Mouse (Mus musculus) layer of hippocampus, postnatal 36 days (tissue): Measurements from ENCODE around the gene Ncapg2. TPM values are rescaled to one million over a fixed set of nuclear protein-coding genes. Genes with fewer than 3 reads are reported as not detected.

Experiments used
- DNase-seq, 2 experiments: peaks; one replicate each; pipeline ENCODE4 v3.0.0; 2022
- total RNA-seq, 2 experiments: library from RNA; stranded (reverse); gene quantifications; 2 replicates each; pipeline ENCODE4 v1.2.3; 2021

The Ncapg2 gene
- total RNA-seq, 2 experiments from 2014 or later: 4.8 to 5.6 TPM

- DNase-seq: no peak
These were observed 44.3 kb downstream of the Ncapg2 start for GRCm38 (mm10) chr12:116449536-116449935.

- DNase-seq: no peak
These were observed 55.3 kb downstream of the Ncapg2 start for GRCm38 (mm10) chr12:116460379-116461065.

DNA sequence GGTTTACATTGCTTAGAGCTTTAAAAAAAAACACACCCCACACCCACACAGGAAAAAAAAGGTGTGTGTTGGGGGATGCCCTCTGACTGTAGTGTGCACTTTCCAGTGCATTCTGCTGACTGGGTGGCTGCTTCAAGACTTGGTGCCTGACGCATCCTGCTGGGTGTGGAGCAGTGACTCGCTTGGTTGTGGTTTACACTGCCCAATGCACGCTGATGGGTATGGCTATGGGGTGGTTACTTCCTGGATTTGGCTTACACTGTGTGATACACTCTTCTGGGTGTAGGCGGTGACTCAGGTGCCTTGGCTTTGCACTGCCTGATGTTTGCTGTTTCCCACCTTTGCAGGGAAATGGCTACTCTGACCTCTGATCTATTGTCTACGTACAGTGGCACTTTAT, 61.8 kb downstream of the Ncapg2 start:
- no peak for DNase-seq

GRCm38 (mm10) chr12:116468348-116468747, 63.1 kb downstream of the Ncapg2 start:
- no peak for DNase-seq

- DNase-seq: no peak
These were observed 63.9 kb downstream of the Ncapg2 start for GRCm38 (mm10) chr12:116469096-116469495.

GRCm38 (mm10) chr12:116473264-116473663, 68.1 kb downstream of the Ncapg2 start:
- no peak for DNase-seq

DNA sequence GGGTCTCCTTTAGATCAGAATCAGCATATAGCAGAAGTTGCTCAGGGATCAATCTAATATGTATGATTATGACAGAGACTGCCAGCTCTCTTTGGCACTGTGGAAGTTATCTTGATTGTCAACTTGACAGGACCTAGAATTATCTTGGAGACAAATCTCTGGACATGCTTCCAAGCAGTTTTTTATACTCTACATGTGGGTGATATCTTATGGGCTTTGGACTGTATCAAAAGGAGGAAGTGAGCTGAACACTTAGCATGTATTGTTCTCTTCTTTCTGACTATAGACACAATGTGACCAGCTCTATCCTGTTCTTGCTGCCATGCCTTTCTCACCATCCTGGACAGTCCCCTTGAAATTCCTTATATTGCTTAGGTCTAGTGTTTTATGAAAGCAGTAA, 68.6 kb downstream of the Ncapg2 start:
- DNase-seq: no peak

GRCm38 (mm10) chr12:116474676-116475075, 69.5 kb downstream of the Ncapg2 start:
- no peak for DNase-seq

DNA sequence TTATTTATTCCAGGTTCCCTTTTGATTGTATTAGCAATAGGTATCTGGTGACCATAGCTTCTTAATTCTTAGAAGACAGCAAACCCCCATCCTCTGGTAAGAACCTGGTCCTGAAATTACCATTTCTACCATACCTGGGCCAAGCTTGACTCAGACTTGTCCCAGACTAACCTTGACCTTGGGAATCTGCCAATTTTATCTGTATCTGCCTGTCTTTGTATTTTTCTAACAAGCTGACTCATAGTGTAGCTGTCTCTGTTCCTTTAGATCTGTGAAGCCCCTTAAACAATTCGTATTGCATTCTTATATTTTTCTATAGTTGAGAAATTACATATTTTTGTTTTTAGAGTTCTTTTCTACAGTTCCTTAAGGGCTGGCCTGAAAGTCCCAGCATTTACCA, 73.6 kb downstream of the Ncapg2 start:
- no peak for DNase-seq

DNA sequence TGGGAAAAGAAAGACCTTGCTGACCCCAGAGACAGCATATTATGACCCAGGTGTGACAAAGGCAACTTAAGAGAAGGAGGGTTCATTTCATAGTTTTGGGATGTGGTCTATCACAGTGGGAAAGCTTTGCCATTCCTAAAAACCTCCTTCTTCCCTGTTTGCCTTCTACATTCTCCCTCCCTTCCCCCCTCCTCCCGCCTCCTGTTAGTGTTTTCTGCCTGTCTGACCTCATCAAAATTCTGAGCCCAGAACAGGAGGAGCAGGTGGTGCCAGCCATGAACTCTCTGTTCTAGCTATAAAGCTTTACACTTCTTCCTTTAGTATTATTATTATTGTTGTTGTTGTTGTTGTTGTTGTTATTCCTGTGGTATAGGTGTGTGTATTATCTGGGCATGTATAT, 76.7 kb downstream of the Ncapg2 start:
- no peak for DNase-seq

- DNase-seq: no peak
These were observed 78.4 kb downstream of the Ncapg2 start for GRCm38 (mm10) chr12:116483581-116483980.

- DNase-seq: no peak
These were observed 79.8 kb downstream of the Ncapg2 start for GRCm38 (mm10) chr12:116484991-116485390.

- peak; percentile 75 for DNase-seq
These were observed 80.6 kb downstream of the Ncapg2 start, which contains the start of gene Ptprn2 for GRCm38 (mm10) chr12:116485591-116486403. Gene Ptprn2 (plus strand): TSS chr12:116485720.

- DNase-seq: no peak
These were observed 81.2 kb downstream of the Ncapg2 start for GRCm38 (mm10) chr12:116486404-116486730.

GRCm38 (mm10) chr12:116488836-116489235, 83.6 kb downstream of the Ncapg2 start:
- peak in 1 of 2 experiments; percentile 30 for DNase-seq

DNA sequence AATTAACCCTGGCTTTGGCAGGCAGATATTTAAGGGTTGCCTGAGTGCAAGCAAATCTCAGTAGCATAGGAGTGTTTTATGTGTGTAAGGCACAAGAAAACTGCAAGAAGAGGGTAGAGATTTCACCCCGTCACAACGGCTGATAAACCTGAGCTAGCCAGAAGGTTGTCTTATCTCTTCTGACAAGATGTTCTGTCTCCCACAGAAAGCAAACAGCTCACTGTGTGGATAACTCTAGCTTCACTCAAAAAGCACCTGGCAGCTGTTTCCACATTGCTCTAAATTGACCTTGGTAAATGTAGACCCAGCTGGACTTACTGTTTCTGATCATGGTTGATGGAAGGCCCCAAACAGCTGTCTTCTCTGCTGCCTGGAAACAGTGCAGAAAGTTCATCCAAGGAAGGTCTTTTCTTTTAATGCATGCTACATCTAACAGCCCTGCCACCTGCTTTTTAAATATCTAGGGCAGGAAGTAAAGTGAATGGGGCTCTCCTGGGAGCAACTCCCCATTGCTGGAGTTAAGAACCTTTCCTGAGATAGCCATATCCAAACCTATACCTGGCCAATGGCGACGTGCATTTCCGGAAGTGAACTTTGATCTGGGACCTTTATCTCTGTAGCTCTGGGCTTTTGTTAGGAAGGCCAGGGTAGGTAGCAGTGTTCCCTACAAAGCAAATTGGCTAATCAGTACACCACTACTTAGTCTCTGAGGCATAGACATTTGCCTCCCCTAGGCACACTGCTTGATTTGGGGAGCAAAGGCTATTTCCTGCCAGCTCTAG, 85.6 kb downstream of the Ncapg2 start:
- DNase-seq: no peak

- no peak for DNase-seq
These were observed 93.5 kb downstream of the Ncapg2 start for GRCm38 (mm10) chr12:116498666-116499065.

DNA sequence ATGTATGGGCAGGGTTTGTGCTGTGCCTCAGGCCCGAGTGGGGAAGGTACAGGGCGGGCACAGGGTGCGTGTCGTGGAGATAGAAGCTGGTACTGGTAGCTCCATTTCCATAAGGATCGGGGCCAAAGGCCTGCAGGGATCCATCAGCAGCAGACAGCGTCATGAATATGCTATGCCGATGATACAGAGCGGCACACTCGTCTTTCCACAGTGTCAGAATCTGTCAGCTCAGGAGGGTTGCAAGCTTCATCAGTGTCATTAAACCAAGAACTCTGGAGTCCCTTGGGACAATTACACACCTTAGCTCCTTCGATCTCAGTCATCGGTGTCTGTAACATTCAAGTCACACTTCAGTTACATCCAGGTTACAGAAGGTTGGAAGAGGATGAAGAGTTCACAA, 95.5 kb downstream of the Ncapg2 start:
- no peak for DNase-seq

GRCm38 (mm10) chr12:116512482-116512881, 107.3 kb downstream of the Ncapg2 start:
- no peak for DNase-seq
